Mouse (Mus musculus): ENCODE measurements around the gene Zdhhc3. TPM values are rescaled to one million over a fixed set of nuclear protein-coding genes. Genes with fewer than 3 reads are reported as not detected.

Gene Zdhhc3
- polyA plus RNA-seq, 1 experiment from 2014 or later = 88.7 TPM

- Histone ChIP-seq H3K9me3 (ENCODE audit: control insufficient read depth, low read length) (no peaks in the 10 kb centered on the region), H3K27ac (ENCODE audit: low read depth, low read length) (no peak overlapping the region), H3K9ac (ENCODE audit: low read depth, low read length) (no peak overlapping the region), H3K36me3 (ENCODE audit: control insufficient read depth, insufficient read depth, low read length) (peaks cover 21% of the 10 kb centered on the region), H3K4me2 (ENCODE audit: low read length) (no peak overlapping the region), H3K4me1 (ENCODE audit: control insufficient read depth, insufficient read depth, low read depth, low read length) (no peaks in the 10 kb centered on the region), H3K4me3 (ENCODE audit: low read length) (no peak overlapping the region), H3K27me3 (replicated peaks; ENCODE audit: control insufficient read depth, insufficient read depth, low read length) (no peaks in the 10 kb centered on the region)
- ATAC-seq = no peak
- 95% methylated on average over 16 of the region's 16 CpGs for WGBS
These were observed 13.2 kb downstream of the Zdhhc3 start for GRCm38 (mm10) chr9:123099631-123100455.

DNA sequence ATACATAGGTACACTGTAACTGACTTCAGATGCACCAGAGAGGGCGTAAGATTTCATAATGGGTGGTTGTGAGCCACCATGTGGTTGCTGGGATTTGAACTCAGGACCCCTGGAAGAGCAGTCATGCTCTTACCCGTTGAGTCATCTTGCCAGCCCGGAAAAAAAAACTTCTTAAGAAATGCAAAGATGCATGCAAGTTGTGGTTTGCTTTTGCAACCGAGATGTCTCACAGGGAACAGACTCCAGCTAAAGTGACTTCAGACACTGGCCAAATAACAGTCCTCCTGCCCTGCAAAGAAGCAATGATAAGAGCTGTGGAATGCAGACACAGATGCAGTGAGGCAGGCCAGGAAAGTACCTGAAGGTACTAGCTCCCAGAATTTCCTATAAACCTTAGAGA is 22.2 kb downstream of the Zdhhc3 start:
- Histone ChIP-seq H3K4me1 (ENCODE audit: control insufficient read depth, insufficient read depth, low read depth, low read length) (no peaks in the 10 kb centered on the region), H3K36me3 (ENCODE audit: control insufficient read depth, insufficient read depth, low read length) (peaks cover 26% of the 10 kb centered on the region), H3K9ac (ENCODE audit: low read depth, low read length) (no peak overlapping the region), H3K27ac (ENCODE audit: low read depth, low read length) (no peak overlapping the region), H3K9me3 (ENCODE audit: control insufficient read depth, low read length) (no peaks in the 10 kb centered on the region), H3K4me2 (ENCODE audit: low read length) (no peak overlapping the region), H3K4me3 (ENCODE audit: low read length) (no peak overlapping the region), H3K27me3 (replicated peaks; ENCODE audit: control insufficient read depth, insufficient read depth, low read length) (no peaks in the 10 kb centered on the region)
- no peak for ATAC-seq
- WGBS = 90% methylated on average over 4 of the region's 4 CpGs

GRCm38 (mm10) chr9:123087558-123087957 is 25.4 kb downstream of the Zdhhc3 start:
- H3K9ac ChIP-seq (ENCODE audit: low read depth, low read length) = no peak overlapping the region
- no peaks in the 10 kb centered on the region for H3K9me3 ChIP-seq (ENCODE audit: control insufficient read depth, low read length)
- no peaks in the 10 kb centered on the region for H3K27me3 ChIP-seq (replicated peaks; ENCODE audit: control insufficient read depth, insufficient read depth, low read length)
- H3K27ac ChIP-seq (ENCODE audit: low read depth, low read length) = no peak overlapping the region
- no peak overlapping the region for H3K4me3 ChIP-seq (ENCODE audit: low read length)
- no peak for ATAC-seq
- 75% methylated on average over 3 of the region's 3 CpGs for WGBS
- no peaks in the 10 kb centered on the region for H3K4me1 ChIP-seq (ENCODE audit: control insufficient read depth, insufficient read depth, low read depth, low read length)
- no peak overlapping the region for H3K4me2 ChIP-seq (ENCODE audit: low read length)
- peaks cover 39% of the 10 kb centered on the region for H3K36me3 ChIP-seq (ENCODE audit: control insufficient read depth, insufficient read depth, low read length)

GRCm38 (mm10) chr9:123085373-123085772 is 27.6 kb downstream of the Zdhhc3 start:
- no peaks in the 10 kb centered on the region for H3K9me3 ChIP-seq (ENCODE audit: control insufficient read depth, low read length)
- H3K4me3 ChIP-seq (ENCODE audit: low read length) = no peak overlapping the region
- H3K4me2 ChIP-seq (ENCODE audit: low read length) = no peak overlapping the region
- H3K27me3 ChIP-seq (replicated peaks; ENCODE audit: control insufficient read depth, insufficient read depth, low read length) = no peaks in the 10 kb centered on the region
- H3K27ac ChIP-seq (ENCODE audit: low read depth, low read length) = no peak overlapping the region
- H3K36me3 ChIP-seq (ENCODE audit: control insufficient read depth, insufficient read depth, low read length) = peaks cover 41% of the 10 kb centered on the region
- no peaks in the 10 kb centered on the region for H3K4me1 ChIP-seq (ENCODE audit: control insufficient read depth, insufficient read depth, low read depth, low read length)
- WGBS = 82% methylated on average over 1 of the region's 1 CpGs
- H3K9ac ChIP-seq (ENCODE audit: low read depth, low read length) = no peak overlapping the region
- no peak for ATAC-seq

DNA sequence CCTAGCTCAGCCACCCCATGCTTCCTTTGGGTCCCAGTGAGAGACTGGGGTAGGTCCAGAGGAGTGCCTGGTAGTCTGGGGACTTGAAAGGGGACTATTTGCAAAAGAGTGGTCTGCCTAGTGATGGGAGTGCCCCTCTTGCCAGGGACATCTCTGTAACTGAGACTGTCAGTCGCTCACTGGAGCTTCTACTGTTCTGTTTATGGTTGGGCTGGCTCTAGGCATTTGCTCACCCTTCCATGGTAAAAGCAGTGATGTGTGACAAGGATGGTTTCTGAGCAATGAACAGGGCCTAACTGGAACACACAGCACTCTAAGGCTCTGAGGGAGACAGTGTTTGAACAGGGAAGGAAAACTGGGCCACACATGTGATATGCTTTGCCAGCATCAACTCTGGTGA is 32.2 kb downstream of the Zdhhc3 start:
- no peak overlapping the region for H3K4me3 ChIP-seq (ENCODE audit: low read length)
- no peak overlapping the region for H3K27ac ChIP-seq (ENCODE audit: low read depth, low read length)
- ATAC-seq = no peak
- WGBS = 78% methylated on average over 1 of the region's 1 CpGs
- no peaks in the 10 kb centered on the region for H3K4me1 ChIP-seq (ENCODE audit: control insufficient read depth, insufficient read depth, low read depth, low read length)
- H3K9ac ChIP-seq (ENCODE audit: low read depth, low read length) = no peak overlapping the region
- no peak overlapping the region for H3K4me2 ChIP-seq (ENCODE audit: low read length)
- H3K27me3 ChIP-seq (replicated peaks; ENCODE audit: control insufficient read depth, insufficient read depth, low read length) = no peaks in the 10 kb centered on the region
- H3K9me3 ChIP-seq (ENCODE audit: control insufficient read depth, low read length) = no peaks in the 10 kb centered on the region
- H3K36me3 ChIP-seq (ENCODE audit: control insufficient read depth, insufficient read depth, low read length) = peaks cover 29% of the 10 kb centered on the region

DNA sequence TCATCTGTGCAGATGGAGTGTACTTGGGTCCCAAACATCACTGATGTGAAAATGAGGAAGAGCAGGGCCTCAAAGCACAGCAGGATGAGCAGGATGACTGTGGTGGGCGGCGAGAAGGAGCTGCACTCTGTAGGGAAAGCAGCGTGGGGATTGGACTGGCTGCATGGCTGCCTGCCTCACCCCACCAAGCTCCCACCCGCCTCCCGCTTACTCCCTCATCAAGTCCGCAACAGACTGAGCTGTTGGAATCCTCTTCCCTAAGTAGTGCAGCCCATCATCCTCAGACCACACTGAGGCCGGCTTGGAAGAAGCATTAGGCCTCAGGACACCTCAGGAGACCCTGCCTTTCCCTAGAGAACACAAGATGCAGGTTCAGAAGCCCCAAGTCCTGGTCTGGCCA is 32.6 kb downstream of the Zdhhc3 start:
- WGBS = 86% methylated on average over 7 of the region's 7 CpGs
- Histone ChIP-seq H3K36me3 (ENCODE audit: control insufficient read depth, insufficient read depth, low read length) (peaks cover 28% of the 10 kb centered on the region), H3K27me3 (replicated peaks; ENCODE audit: control insufficient read depth, insufficient read depth, low read length) (no peaks in the 10 kb centered on the region), H3K4me1 (ENCODE audit: control insufficient read depth, insufficient read depth, low read depth, low read length) (no peaks in the 10 kb centered on the region), H3K9me3 (ENCODE audit: control insufficient read depth, low read length) (no peaks in the 10 kb centered on the region), H3K4me2 (ENCODE audit: low read length) (no peak overlapping the region), H3K4me3 (ENCODE audit: low read length) (no peak overlapping the region), H3K27ac (ENCODE audit: low read depth, low read length) (no peak overlapping the region), H3K9ac (ENCODE audit: low read depth, low read length) (no peak overlapping the region)
- ATAC-seq = no peak

- no peak overlapping the region for H3K27ac ChIP-seq (ENCODE audit: low read depth, low read length)
- no peaks in the 10 kb centered on the region for H3K27me3 ChIP-seq (replicated peaks; ENCODE audit: control insufficient read depth, insufficient read depth, low read length)
- no peaks in the 10 kb centered on the region for H3K4me1 ChIP-seq (ENCODE audit: control insufficient read depth, insufficient read depth, low read depth, low read length)
- 94% methylated on average over 5 of the region's 5 CpGs for WGBS
- H3K36me3 ChIP-seq (ENCODE audit: control insufficient read depth, insufficient read depth, low read length) = peaks cover 27% of the 10 kb centered on the region
- H3K4me3 ChIP-seq (ENCODE audit: low read length) = no peak overlapping the region
- no peak overlapping the region for H3K9ac ChIP-seq (ENCODE audit: low read depth, low read length)
- H3K4me2 ChIP-seq (ENCODE audit: low read length) = no peak overlapping the region
- ATAC-seq = no peak
- H3K9me3 ChIP-seq (ENCODE audit: control insufficient read depth, low read length) = no peaks in the 10 kb centered on the region
These were observed 33.9 kb downstream of the Zdhhc3 start for GRCm38 (mm10) chr9:123079149-123079548.

DNA sequence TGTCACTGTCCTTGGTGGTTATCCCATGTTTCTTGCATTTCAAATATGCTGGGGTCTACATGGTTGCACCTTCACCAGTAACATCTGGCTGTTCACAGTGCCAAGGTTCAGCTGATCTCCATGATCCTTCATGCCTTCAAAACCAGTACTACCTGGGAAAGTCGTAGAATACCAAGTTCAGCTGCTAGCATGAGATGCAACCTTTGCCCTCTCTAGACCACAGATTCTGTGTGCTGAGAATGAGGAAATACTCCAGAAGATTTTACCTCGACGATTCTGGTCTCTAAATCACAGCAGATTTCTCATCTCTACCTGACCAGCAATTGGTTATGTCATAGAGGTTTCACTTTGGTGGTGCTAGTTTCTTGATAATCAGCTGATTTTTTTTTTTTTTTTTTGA is 52.8 kb downstream of the Zdhhc3 start:
- 92% methylated on average over 3 of the region's 3 CpGs for WGBS
- Histone ChIP-seq H3K9ac (ENCODE audit: low read depth, low read length) (no peak overlapping the region), H3K36me3 (ENCODE audit: control insufficient read depth, insufficient read depth, low read length) (no peaks in the 10 kb centered on the region), H3K4me3 (ENCODE audit: low read length) (no peak overlapping the region), H3K4me2 (ENCODE audit: low read length) (no peak overlapping the region), H3K4me1 (ENCODE audit: control insufficient read depth, insufficient read depth, low read depth, low read length) (no peaks in the 10 kb centered on the region), H3K9me3 (ENCODE audit: control insufficient read depth, low read length) (no peaks in the 10 kb centered on the region), H3K27ac (ENCODE audit: low read depth, low read length) (no peak overlapping the region), H3K27me3 (replicated peaks; ENCODE audit: control insufficient read depth, insufficient read depth, low read length) (no peaks in the 10 kb centered on the region)
- no peak for ATAC-seq

- H3K4me3 ChIP-seq (ENCODE audit: low read length) = no peak overlapping the region
- no peaks in the 10 kb centered on the region for H3K27me3 ChIP-seq (replicated peaks; ENCODE audit: control insufficient read depth, insufficient read depth, low read length)
- no peak overlapping the region for H3K27ac ChIP-seq (ENCODE audit: low read depth, low read length)
- no peaks in the 10 kb centered on the region for H3K4me1 ChIP-seq (ENCODE audit: control insufficient read depth, insufficient read depth, low read depth, low read length)
- no peaks in the 10 kb centered on the region for H3K9me3 ChIP-seq (ENCODE audit: control insufficient read depth, low read length)
- H3K4me2 ChIP-seq (ENCODE audit: low read length) = no peak overlapping the region
- H3K9ac ChIP-seq (ENCODE audit: low read depth, low read length) = no peak overlapping the region
- ATAC-seq = no peak
- no peaks in the 10 kb centered on the region for H3K36me3 ChIP-seq (ENCODE audit: control insufficient read depth, insufficient read depth, low read length)
These were observed 54.2 kb downstream of the Zdhhc3 start for GRCm38 (mm10) chr9:123058724-123059292.

Measured in hindbrain, embryonic 16.5 days (tissue).